Comparison of ENCODE assay signal across 15 mouse cellular contexts in genomic region chr7:28255476-28255875, GRCm38 (mm10). TPM values are rescaled to one million over a fixed set of nuclear protein-coding genes. Genes with fewer than 3 reads are reported as not detected.
DNase-seq lines count a peak whose midpoint lies in the region; ATAC-seq and TF ChIP-seq lines count a peak whose summit lies in the region.
"Had no signal": no experiment of that assay in that cellular context is flagged by ENCODE, and none has a peak within 500 bp of the region (broad histone marks: within the 10 kb centered on the region; RNA-seq: fewer than 3 reads in every experiment).

No protein-coding gene starts in this region.

- H3K9me3 ChIP-seq in liver, embryonic 11.5 days (ENCODE audit: control insufficient read depth, low read length): no peaks in the 10 kb centered on the region

- H3K9ac ChIP-seq in liver, embryonic 11.5 days (ENCODE audit: low read depth, low read length): no peak overlapping the region
- H3K9ac ChIP-seq: embryonic facial prominence, embryonic 13.5 days; midbrain, embryonic 12.5 days had no signal

- H3K4me1 ChIP-seq in liver, embryonic 11.5 days (replicated peaks; ENCODE audit: control insufficient read depth, insufficient read depth, low read length): no peaks in the 10 kb centered on the region
- H3K4me1 ChIP-seq in bone marrow macrophage, adult 2 months (ENCODE audit: control insufficient read depth, insufficient read depth, low read length): no peaks in the 10 kb centered on the region
- H3K4me1 ChIP-seq: embryonic facial prominence, embryonic 13.5 days; midbrain, embryonic 12.5 days had no signal

- peak; percentile 15 for DNase-seq in embryo, embryonic 10 days (ENCODE audit: low spot score)
- no peak for DNase-seq in embryo, embryonic 9.5 days (ENCODE audit: extremely low spot score)
- DNase-seq in liver: peak; percentile 22
- DNase-seq in liver, embryonic 11.5 days (ENCODE audit: low spot score): no peak
- DNase-seq in B cell, adult 2 months: peak; percentile 16 to 28
- DNase-seq in adrenal gland, postnatal 4 days (ENCODE audit: low spot score in 2 of 2): no peak
- no peak for DNase-seq in layer of hippocampus, adult 9-11 months
- DNase-seq: lung, adult 18-20 months; right cerebral cortex, postnatal 14 days had no signal

- WGBS in liver, embryonic 11.5 days: 69% methylated on average over 6 of the region's 6 CpGs

- no peak for TF ChIP-seq POLR2A in bone marrow macrophage, adult 2 months (IDR thresholded peaks at IDR 0.05; ENCODE audit: borderline replicate concordance, low read depth, low read length)

- no peak for ATAC-seq in liver, embryonic 11.5 days (replicated peaks; ENCODE audit: low FRiP score)

- no peak overlapping the region for H3K4me2 ChIP-seq in liver, embryonic 11.5 days
- H3K4me2 ChIP-seq: embryonic facial prominence, embryonic 13.5 days; midbrain, embryonic 12.5 days had no signal

- H3K27me3 ChIP-seq in liver, embryonic 11.5 days (replicated peaks; ENCODE audit: control insufficient read depth, insufficient read depth, low read length): no peaks in the 10 kb centered on the region
- H3K27me3 ChIP-seq: embryonic facial prominence, embryonic 13.5 days; midbrain, embryonic 12.5 days had no signal

- peak; percentile 45; the same call in 1 of the 2 replicates for TF ChIP-seq CTCF in bone marrow macrophage, adult 2 months (IDR thresholded peaks at IDR 0.05; ENCODE audit: low read depth, low read length)

- no peaks in the 10 kb centered on the region for H3K36me3 ChIP-seq in liver, embryonic 11.5 days (ENCODE audit: control insufficient read depth, insufficient read depth, low read length)
- H3K36me3 ChIP-seq: embryonic facial prominence, embryonic 13.5 days; midbrain, embryonic 12.5 days had no signal

- no peak overlapping the region for H3K4me3 ChIP-seq in liver, embryonic 11.5 days (ENCODE audit: low read depth, low read length)
- no peak overlapping the region for H3K4me3 ChIP-seq in bone marrow macrophage, adult 2 months (ENCODE audit: insufficient read depth, low read length)
- H3K4me3 ChIP-seq: embryonic facial prominence, embryonic 13.5 days; midbrain, embryonic 12.5 days had no signal

- no peak overlapping the region for H3K27ac ChIP-seq in liver, embryonic 11.5 days (ENCODE audit: low read depth, low read length)
- no peak overlapping the region for H3K27ac ChIP-seq in bone marrow macrophage, adult 2 months (ENCODE audit: insufficient read depth, low read depth, low read length)
- H3K27ac ChIP-seq: embryonic facial prominence, embryonic 13.5 days; kidney, postnatal 0 days; midbrain, embryonic 12.5 days had no signal

RNA-seq across cellular contexts. Expression of gene Eid2, which starts 12.2 kb away (rescaled TPM):
- 3.8 and 4.6 TPM in 2 replicates for polyA plus RNA-seq in liver, embryonic 11.5 days (2014; fragmentation: Nextera tagmentation; extraction: Ambion mirVana)
- 1.6 and 2.5 TPM in 2 replicates for polyA plus RNA-seq in bone marrow macrophage, adult 2 months (2012; ENCODE audit: insufficient read depth, insufficient read length, missing spikeins)
- total RNA-seq in adrenal gland, postnatal 4 days (2021): 10 to 100 TPM; 32.1 to 33.9 TPM

RNA-seq across cellular contexts. Expression of gene Eid2b, which starts 22.1 kb away (rescaled TPM):
- 5.9 and 6.5 TPM in 2 replicates for polyA plus RNA-seq in liver, embryonic 11.5 days (2014; fragmentation: Nextera tagmentation; extraction: Ambion mirVana)
- polyA plus RNA-seq in bone marrow macrophage, adult 2 months (2012; ENCODE audit: insufficient read depth, insufficient read length, missing spikeins): 4.3 and 4.6 TPM in 2 replicates
- 10 to 100 TPM; 22.3 to 23.6 TPM for total RNA-seq in adrenal gland, postnatal 4 days (2021)

RNA-seq across cellular contexts. Expression of gene Selenov, which starts 35.5 kb away (rescaled TPM):
- not detected in 2 replicates for polyA plus RNA-seq in liver, embryonic 11.5 days (2014; fragmentation: Nextera tagmentation; extraction: Ambion mirVana)
- not detected in 2 replicates for polyA plus RNA-seq in bone marrow macrophage, adult 2 months (2012; ENCODE audit: insufficient read depth, insufficient read length, missing spikeins)
- total RNA-seq in adrenal gland, postnatal 4 days (2021): under 1 TPM; 0.87 TPM
- total RNA-seq: hematopoietic stem cell, adult 5-6 weeks had no signal
- polyA plus RNA-seq: C2C12 had no signal

RNA-seq across cellular contexts. Expression of gene Dll3, which starts 46.6 kb away (rescaled TPM):
- polyA plus RNA-seq in liver, embryonic 11.5 days (2014; fragmentation: Nextera tagmentation; extraction: Ambion mirVana): 0.31 and 0.62 TPM in 2 replicates
- not detected in 2 replicates for polyA plus RNA-seq in bone marrow macrophage, adult 2 months (2012; ENCODE audit: insufficient read depth, insufficient read length, missing spikeins)
- total RNA-seq in adrenal gland, postnatal 4 days (2021): 1 to 10 TPM in 1 of 2 experiments, under 1 TPM in 1; 0.62 to 1.6 TPM
- total RNA-seq: hematopoietic stem cell, adult 5-6 weeks had no signal

RNA-seq across cellular contexts. Expression of gene Timm50, which starts 56.4 kb away (rescaled TPM):
- polyA plus RNA-seq in liver, embryonic 11.5 days (2014; fragmentation: Nextera tagmentation; extraction: Ambion mirVana): 217 and 224 TPM in 2 replicates
- 28.3 and 31.6 TPM in 2 replicates for polyA plus RNA-seq in bone marrow macrophage, adult 2 months (2012; ENCODE audit: insufficient read depth, insufficient read length, missing spikeins)
- total RNA-seq in adrenal gland, postnatal 4 days (2021): 10 to 100 TPM; 84.1 to 85.6 TPM

Comparison
In these comparisons a context has a peak if more than half of its experiments do, and no peak if none do; other contexts are left out.
1. DNase-seq: peak in embryo, embryonic 10 days (single experiment), liver (single experiment) and B cell, adult 2 months (2 of 2); none in embryo, embryonic 9.5 days (single experiment), liver, embryonic 11.5 days (single experiment), adrenal gland, postnatal 4 days (0 of 2) and layer of hippocampus, adult 9-11 months (single experiment).